Mouse (Mus musculus): ENCODE results near the gene Bud13. TPM values are rescaled to one million over a fixed set of nuclear protein-coding genes. Genes with fewer than 3 reads are reported as not detected.

Bud13 gene
- total and polyA plus RNA-seq, 3 experiments = 13.9 to 26.3 TPM; not detected in 1

DNA sequence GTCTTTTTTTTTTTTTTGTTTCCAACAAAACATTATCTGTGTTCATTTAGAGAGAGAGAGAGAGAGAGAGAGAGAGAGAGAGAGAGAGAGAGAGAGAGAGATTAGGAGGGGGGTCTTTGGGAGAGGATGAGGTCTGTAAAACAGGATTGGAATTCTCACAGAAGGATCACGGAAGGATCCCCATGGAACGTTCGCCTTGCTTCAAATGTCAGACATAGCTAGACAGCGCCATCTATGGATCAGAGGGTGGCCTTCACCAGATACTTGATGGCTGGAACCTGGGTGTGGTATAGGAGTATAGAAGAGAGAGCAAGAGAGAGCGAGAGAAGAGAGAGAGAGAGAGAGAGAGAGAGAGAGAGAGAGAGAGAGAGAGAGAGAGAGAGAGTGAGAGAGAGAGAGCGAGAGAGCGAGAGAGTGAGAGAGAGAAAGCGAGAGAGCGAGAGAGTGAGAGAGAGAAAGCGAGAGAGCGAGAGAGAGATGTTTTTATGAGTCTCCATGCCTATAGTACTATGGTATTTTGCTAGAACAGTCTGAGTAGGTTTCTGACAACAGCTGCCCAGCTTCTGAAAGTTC lies 36.0 kb upstream of the Bud13 start:
- Histone ChIP-seq H3K4me1 (ENCODE audit: control insufficient read depth in 1 of 2, insufficient read depth in 2 of 2, low read length in 2 of 2) (no peaks in the 10 kb centered on the region), H3K79me2 (ENCODE audit: control insufficient read depth, insufficient read depth, low read length, poor library complexity) (no peaks in the 10 kb centered on the region), H3K27ac (ENCODE audit: control insufficient read depth, low read depth, low read length) (no peak overlapping the region), H3K9me3 (replicated peaks; ENCODE audit: insufficient read depth, low read length) (no peaks in the 10 kb centered on the region), H3K27me3 (ENCODE audit: control insufficient read depth in 1 of 2, insufficient read depth in 2 of 2, low read length in 2 of 2) (no peaks in the 10 kb centered on the region), H3K36me3 (ENCODE audit: control insufficient read depth in 1 of 2, insufficient read depth in 2 of 2, low read length in 2 of 2) (no peaks in the 10 kb centered on the region), H3K4me3 (ENCODE audit: control insufficient read depth in 1 of 2, insufficient read depth in 1 of 2, low read depth in 2 of 2, low read length in 2 of 2) (peak overlapping the region; percentile 53 to 63), H3K9ac (ENCODE audit: control insufficient read depth, low read depth, low read length, poor library complexity, severe bottlenecking) (peak overlapping the region; percentile 60)
- peak; percentile 99 for TF ChIP-seq JUND (IDR thresholded peaks at IDR 0.05; ENCODE audit: low read depth, low read length)
- no peak for TF ChIP-seq POLR2AphosphoS5 (IDR thresholded peaks at IDR 0.05; ENCODE audit: borderline replicate concordance, low read depth, low read length)
- TF ChIP-seq ZKSCAN1 (IDR thresholded peaks at IDR 0.05; ENCODE audit: low read depth, low read length) = no peak
- TF ChIP-seq SMC3 (IDR thresholded peaks at IDR 0.05; ENCODE audit: low read depth, low read length) = peak; percentile 85
- TF ChIP-seq ZNF384 (IDR thresholded peaks at IDR 0.05; ENCODE audit: low read depth, low read length) = peak; percentile 88
- peak; percentile 88 for TF ChIP-seq ZC3H11A (IDR thresholded peaks at IDR 0.05; ENCODE audit: low read depth, low read length)
- TF ChIP-seq RAD21 (IDR thresholded peaks at IDR 0.05; ENCODE audit: low read depth, low read length) = peak; percentile 94
- peak; percentile 75 to 87 (median 78) for TF ChIP-seq CTCF (IDR thresholded peaks at IDR 0.05 in 2 of 3, conservative IDR thresholded peaks at IDR 0.05 in 1 of 3; ENCODE audit: control insufficient read depth in 1 of 3, insufficient read depth in 1 of 3, low read depth in 2 of 3, low read length in 3 of 3, poor library complexity in 1 of 3, severe bottlenecking in 1 of 3)
- peak; percentile 91 for DNase-seq (ENCODE audit: low read depth, low spot score)

DNA sequence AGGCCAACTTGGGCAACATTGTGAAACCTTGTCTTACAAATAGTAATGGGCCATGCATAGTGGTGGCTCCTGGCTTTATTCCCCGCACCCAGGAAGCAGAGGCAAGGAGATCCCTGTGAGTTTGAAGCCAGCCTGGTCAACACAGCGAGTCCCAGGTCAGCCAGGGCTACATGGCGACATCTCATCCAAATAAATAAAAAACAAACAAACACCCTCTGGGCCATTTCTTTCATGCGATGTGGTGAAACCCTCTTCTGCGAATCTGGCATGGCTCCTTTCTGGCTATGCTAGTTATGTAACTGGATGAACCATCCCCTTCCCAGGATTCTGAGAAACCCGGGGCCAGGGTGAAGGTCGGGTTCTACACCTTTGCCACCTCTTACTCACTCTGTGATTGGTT lies 26.6 kb upstream of the Bud13 start:
- no peaks in the 10 kb centered on the region for H3K4me1 ChIP-seq (ENCODE audit: control insufficient read depth in 1 of 2, insufficient read depth in 2 of 2, low read length in 2 of 2)
- peaks cover 0 to 4% of the 10 kb centered on the region in 2 experiments; a peak in 2 of 4 replicates for H3K27me3 ChIP-seq (ENCODE audit: control insufficient read depth in 1 of 2, insufficient read depth in 2 of 2, low read length in 2 of 2)
- DNase-seq (ENCODE audit: low read depth, low spot score) = no peak
- H3K4me3 ChIP-seq (ENCODE audit: control insufficient read depth in 1 of 2, insufficient read depth in 1 of 2, low read depth in 2 of 2, low read length in 2 of 2) = no peak overlapping the region
- no peak overlapping the region for H3K9ac ChIP-seq (ENCODE audit: control insufficient read depth, low read depth, low read length, poor library complexity, severe bottlenecking)
- TF ChIP-seq UBTF (IDR thresholded peaks at IDR 0.05; ENCODE audit: borderline replicate concordance, insufficient read depth, low read depth, low read length) = no peak
- no peak for TF ChIP-seq POLR2AphosphoS2 (IDR thresholded peaks at IDR 0.05; ENCODE audit: low read length)
- no peak for TF ChIP-seq MAZ (IDR thresholded peaks at IDR 0.05; ENCODE audit: low read depth, low read length)
- TF ChIP-seq MAX (IDR thresholded peaks at IDR 0.05; ENCODE audit: low read length) = no peak
- TF ChIP-seq MYC (IDR thresholded peaks at IDR 0.05; ENCODE audit: low read depth, low read length) = no peak
- no peak for TF ChIP-seq KAT2A (conservative IDR thresholded peaks at IDR 0.05; ENCODE audit: low read depth, low read length)
- TF ChIP-seq E2F4 (IDR thresholded peaks at IDR 0.05; ENCODE audit: borderline replicate concordance, low read depth, low read length) = no peak
- no peak for TF ChIP-seq MAFK (IDR thresholded peaks at IDR 0.05; ENCODE audit: borderline replicate concordance, low read depth, low read length)
- TF ChIP-seq USF2 (IDR thresholded peaks at IDR 0.05; ENCODE audit: borderline replicate concordance in 1 of 2, insufficient read depth in 1 of 2, low read depth in 1 of 2, low read length in 2 of 2) = no peak
- TF ChIP-seq JUND (IDR thresholded peaks at IDR 0.05; ENCODE audit: low read depth, low read length) = no peak
- H3K36me3 ChIP-seq (ENCODE audit: control insufficient read depth in 1 of 2, insufficient read depth in 2 of 2, low read length in 2 of 2) = no peaks in the 10 kb centered on the region
- H3K79me2 ChIP-seq (ENCODE audit: control insufficient read depth, insufficient read depth, low read length, poor library complexity) = no peaks in the 10 kb centered on the region
- H3K27ac ChIP-seq (ENCODE audit: control insufficient read depth, low read depth, low read length) = no peak overlapping the region
- H3K9me3 ChIP-seq (replicated peaks; ENCODE audit: insufficient read depth, low read length) = no peaks in the 10 kb centered on the region

Measured in MEL (cell line).